Mouse (Mus musculus): Measurements from ENCODE around the gene Arhgef28. TPM values are rescaled to one million over a fixed set of nuclear protein-coding genes. Genes with fewer than 3 reads are reported as not detected.
A peak's percentile ranks its signal among the peaks of the same experiment; 100 is the strongest.
"Not testable (repeated sequence)": the region's sequence is repeated elsewhere in the genome, so short reads cannot be mapped to it uniquely, and the experiment has no call there.

Gene Arhgef28
- total and polyA plus RNA-seq, 3 experiments: 0.11 TPM; not detected in 2

- H3K4me3 ChIP-seq (ENCODE audit: low read depth, low read length): no peak overlapping the region
- no peaks in the 10 kb centered on the region for H3K36me3 ChIP-seq (replicated peaks)
Observed at GRCm38 (mm10) chr13:98027122-98027521, 179.1 kb downstream of the Arhgef28 start.

DNA sequence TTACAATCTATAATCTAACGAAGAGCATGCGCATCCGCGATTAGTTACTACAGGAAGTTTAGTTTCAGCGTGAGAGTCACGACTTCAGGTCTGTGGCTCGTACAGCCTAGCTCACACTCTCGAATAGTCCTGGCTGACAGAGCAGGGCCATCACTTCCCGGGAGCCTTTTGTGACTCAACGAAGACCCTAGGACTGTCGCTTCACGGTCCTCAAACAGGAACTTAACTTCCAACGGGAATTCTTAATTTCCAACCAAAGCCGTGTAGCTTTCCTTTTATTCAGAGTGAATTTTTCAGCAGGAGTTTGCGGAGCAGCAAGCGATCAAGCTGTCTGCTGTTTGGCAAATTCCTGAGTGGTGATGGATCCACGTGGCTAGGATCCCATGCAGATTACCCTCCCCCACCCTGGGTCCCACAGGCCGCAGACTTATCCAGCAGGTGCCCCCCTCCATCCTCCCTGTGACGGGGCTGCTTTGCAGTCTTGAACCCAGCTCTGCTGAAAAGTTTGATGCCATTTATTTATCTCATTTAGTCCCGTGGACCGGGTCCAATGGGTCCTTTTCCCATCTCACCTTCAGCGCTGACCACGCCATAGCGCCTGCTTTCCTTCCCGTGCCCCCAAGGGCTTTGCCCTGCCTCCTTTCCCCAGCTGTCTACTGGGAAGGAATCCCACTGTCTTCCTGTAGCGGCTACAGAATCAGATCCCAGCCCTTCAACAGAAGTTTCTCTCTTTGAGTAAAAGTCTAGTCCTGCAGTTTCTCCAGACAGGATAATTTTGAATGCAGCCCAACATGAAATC, 180.3 kb downstream of the Arhgef28 start:
- Histone ChIP-seq H3K9me3 (replicated peaks) (no peaks in the 10 kb centered on the region), H3K4me1 (ENCODE audit: insufficient read depth, low read depth, low read length) (no peaks in the 10 kb centered on the region), H3K4me3 (ENCODE audit: low read depth, low read length) (no peak overlapping the region), H3K27me3 (ENCODE audit: insufficient read depth, low read length) (peaks cover 7% of the 10 kb centered on the region; the same call in 1 of the 2 replicates), H3K36me3 (replicated peaks) (no peaks in the 10 kb centered on the region)
- TF ChIP-seq CTCF (IDR thresholded peaks at IDR 0.05; ENCODE audit: low read depth, low read length): no peak
- no peak for TF ChIP-seq GATA1 (IDR thresholded peaks at IDR 0.05; ENCODE audit: borderline replicate concordance, low read length)
- TF ChIP-seq GATA2 (IDR thresholded peaks at IDR 0.05; ENCODE audit: borderline replicate concordance, low read depth, low read length): no peak
- no peak for TF ChIP-seq POLR2AphosphoS5 (IDR thresholded peaks at IDR 0.05; ENCODE audit: insufficient replicate concordance, low read depth, low read length)
- no peak for TF ChIP-seq TAL1 (conservative IDR thresholded peaks at IDR 0.05; ENCODE audit: low read depth, low read length)
- ATAC-seq (ENCODE audit: extremely low read depth, insufficient number of reproducible peaks, low FRiP score, poor library complexity, severe bottlenecking) (no peak), DNase-seq (ENCODE audit: low spot score) (no peak)

More at GRCm38 (mm10) chr13:98027122-98027521, 179.1 kb downstream of the Arhgef28 start:
- Histone ChIP-seq H3K9me3 (replicated peaks) (no peaks in the 10 kb centered on the region), H3K27me3 (ENCODE audit: insufficient read depth, low read length) (peaks cover 7% of the 10 kb centered on the region; the same call in 1 of the 2 replicates), H3K4me1 (ENCODE audit: insufficient read depth, low read depth, low read length) (peaks cover 5% of the 10 kb centered on the region; the same call in 1 of the 2 replicates)
- ATAC-seq (ENCODE audit: extremely low read depth, insufficient number of reproducible peaks, low FRiP score, poor library complexity, severe bottlenecking) (no peak), DNase-seq (ENCODE audit: low spot score) (no peak)
- TF ChIP-seq GATA2 (IDR thresholded peaks at IDR 0.05; ENCODE audit: borderline replicate concordance, low read depth, low read length): no peak
- TF ChIP-seq GATA1 (IDR thresholded peaks at IDR 0.05; ENCODE audit: borderline replicate concordance, low read length): no peak
- no peak for TF ChIP-seq POLR2AphosphoS5 (IDR thresholded peaks at IDR 0.05; ENCODE audit: insufficient replicate concordance, low read depth, low read length)
- TF ChIP-seq TAL1 (conservative IDR thresholded peaks at IDR 0.05; ENCODE audit: low read depth, low read length): no peak
- no peak for TF ChIP-seq CTCF (IDR thresholded peaks at IDR 0.05; ENCODE audit: low read depth, low read length)

- no peaks in the 10 kb centered on the region for H3K4me1 ChIP-seq (ENCODE audit: insufficient read depth, low read depth, low read length)
- H3K9me3 ChIP-seq (replicated peaks): no peaks in the 10 kb centered on the region
- TF ChIP-seq GATA1 (IDR thresholded peaks at IDR 0.05; ENCODE audit: borderline replicate concordance, low read length): no peak
- peak; percentile 49; the same call in 1 of the 2 replicates for TF ChIP-seq CTCF (IDR thresholded peaks at IDR 0.05; ENCODE audit: low read depth, low read length)
- no peak for TF ChIP-seq GATA2 (IDR thresholded peaks at IDR 0.05; ENCODE audit: borderline replicate concordance, low read depth, low read length)
- no peak overlapping the region for H3K4me3 ChIP-seq (ENCODE audit: low read depth, low read length)
- ATAC-seq (ENCODE audit: extremely low read depth, insufficient number of reproducible peaks, low FRiP score, poor library complexity, severe bottlenecking): no peak
- H3K36me3 ChIP-seq (replicated peaks): no peaks in the 10 kb centered on the region
- no peak for DNase-seq (ENCODE audit: low spot score)
- H3K27me3 ChIP-seq (ENCODE audit: insufficient read depth, low read length): peaks cover 7% of the 10 kb centered on the region; the same call in 1 of the 2 replicates
Observed at GRCm38 (mm10) chr13:98025162-98025561, 181.1 kb downstream of the Arhgef28 start.

- H3K27me3 ChIP-seq (ENCODE audit: insufficient read depth, low read length): peaks cover 7% of the 10 kb centered on the region; the same call in 1 of the 2 replicates
- DNase-seq (ENCODE audit: low spot score) (no peak), ATAC-seq (ENCODE audit: extremely low read depth, insufficient number of reproducible peaks, low FRiP score, poor library complexity, severe bottlenecking) (no peak)
- no peaks in the 10 kb centered on the region for H3K9me3 ChIP-seq (replicated peaks)
- no peak overlapping the region for H3K4me3 ChIP-seq (ENCODE audit: low read depth, low read length)
- no peak for TF ChIP-seq GATA2 (IDR thresholded peaks at IDR 0.05; ENCODE audit: borderline replicate concordance, low read depth, low read length)
- TF ChIP-seq CTCF (IDR thresholded peaks at IDR 0.05; ENCODE audit: low read depth, low read length): no peak
- no peak for TF ChIP-seq GATA1 (IDR thresholded peaks at IDR 0.05; ENCODE audit: borderline replicate concordance, low read length)
- no peak for TF ChIP-seq TAL1 (conservative IDR thresholded peaks at IDR 0.05; ENCODE audit: low read depth, low read length)
- no peak for TF ChIP-seq POLR2AphosphoS5 (IDR thresholded peaks at IDR 0.05; ENCODE audit: insufficient replicate concordance, low read depth, low read length)
- no peaks in the 10 kb centered on the region for H3K4me1 ChIP-seq (ENCODE audit: insufficient read depth, low read depth, low read length)
- H3K36me3 ChIP-seq (replicated peaks): no peaks in the 10 kb centered on the region
Observed at GRCm38 (mm10) chr13:98024680-98025079, 181.6 kb downstream of the Arhgef28 start.

- no peaks in the 10 kb centered on the region for H3K4me1 ChIP-seq (ENCODE audit: insufficient read depth, low read depth, low read length)
- TF ChIP-seq CTCF (IDR thresholded peaks at IDR 0.05; ENCODE audit: low read depth, low read length): no peak
- TF ChIP-seq GATA2 (IDR thresholded peaks at IDR 0.05; ENCODE audit: borderline replicate concordance, low read depth, low read length): no peak
- TF ChIP-seq TAL1 (conservative IDR thresholded peaks at IDR 0.05; ENCODE audit: low read depth, low read length): no peak
- TF ChIP-seq GATA1 (IDR thresholded peaks at IDR 0.05; ENCODE audit: borderline replicate concordance, low read length): no peak
- TF ChIP-seq POLR2AphosphoS5 (IDR thresholded peaks at IDR 0.05; ENCODE audit: insufficient replicate concordance, low read depth, low read length): no peak
- no peak for ATAC-seq (ENCODE audit: extremely low read depth, insufficient number of reproducible peaks, low FRiP score, poor library complexity, severe bottlenecking)
- no peaks in the 10 kb centered on the region for H3K36me3 ChIP-seq (replicated peaks)
- peaks cover 4% of the 10 kb centered on the region; the same call in 1 of the 2 replicates for H3K27me3 ChIP-seq (ENCODE audit: insufficient read depth, low read length)
- no peak for DNase-seq (ENCODE audit: low spot score)
- H3K9me3 ChIP-seq (replicated peaks): no peaks in the 10 kb centered on the region
- H3K4me3 ChIP-seq (ENCODE audit: low read depth, low read length): no peak overlapping the region
Observed at GRCm38 (mm10) chr13:98021906-98022305, 184.3 kb downstream of the Arhgef28 start.

GRCm38 (mm10) chr13:98018837-98019236, 187.4 kb downstream of the Arhgef28 start:
- not testable (repeated sequence) for H3K9me3 ChIP-seq (replicated peaks); H3K4me3 ChIP-seq (ENCODE audit: low read depth, low read length); H3K36me3 ChIP-seq (replicated peaks); ATAC-seq (ENCODE audit: extremely low read depth, insufficient number of reproducible peaks, low FRiP score, poor library complexity, severe bottlenecking); H3K4me1 ChIP-seq (ENCODE audit: insufficient read depth, low read depth, low read length); H3K27me3 ChIP-seq (ENCODE audit: insufficient read depth, low read length); DNase-seq (ENCODE audit: low spot score)
